Mouse (Mus musculus) kidney, adult 18-20 months (tissue): ENCODE measurements around the gene Hist1h1a.
"Not testable (repeated sequence)": the region's sequence is repeated elsewhere in the genome, so short reads cannot be mapped to it uniquely, and the experiment has no call there.

Source experiments
- DNase-seq: peaks from one replicate; pipeline ENCODE4 v3.0.0; 2021

Hist1h1a gene

GRCm38 (mm10) chr13:23763586-23764323 lies at the start of gene Hist1h1a:
TSS of gene Hist1h1a (plus strand) at chr13:23763666.
- peak; percentile 80 for DNase-seq

GRCm38 (mm10) chr13:23716261-23717042 lies 47.0 kb upstream of the Hist1h1a start:
- DNase-seq: no peak

- no peak for DNase-seq
These were observed 46.3 kb upstream of the Hist1h1a start for GRCm38 (mm10) chr13:23717176-23717575.

GRCm38 (mm10) chr13:23717593-23718245 lies 45.7 kb upstream of the Hist1h1a start:
- DNase-seq: not testable (repeated sequence)

GRCm38 (mm10) chr13:23724239-23724638 lies 39.2 kb upstream of the Hist1h1a start:
- no peak for DNase-seq

- DNase-seq: no peak
These were observed 38.3 kb upstream of the Hist1h1a start for GRCm38 (mm10) chr13:23725213-23725612.

GRCm38 (mm10) chr13:23728472-23729191 lies 34.8 kb upstream of the Hist1h1a start:
- no peak for DNase-seq

- no peak for DNase-seq
These were observed 34.3 kb upstream of the Hist1h1a start for GRCm38 (mm10) chr13:23729192-23729525.

- no peak for DNase-seq
These were observed 33.8 kb upstream of the Hist1h1a start for GRCm38 (mm10) chr13:23729706-23730105.

GRCm38 (mm10) chr13:23730479-23730878 lies 33.0 kb upstream of the Hist1h1a start:
- DNase-seq: peak; percentile 59

GRCm38 (mm10) chr13:23732156-23732804 lies 31.2 kb upstream of the Hist1h1a start:
- DNase-seq: no peak

GRCm38 (mm10) chr13:23737091-23737490 lies 26.4 kb upstream of the Hist1h1a start:
- DNase-seq: no peak

- no peak for DNase-seq
These were observed 25.4 kb upstream of the Hist1h1a start for GRCm38 (mm10) chr13:23738041-23738440.

- peak; percentile 90 for DNase-seq
These were observed 24.8 kb upstream of the Hist1h1a start, which contains the start of gene Hist1h1c for GRCm38 (mm10) chr13:23738677-23739068. TSS of gene Hist1h1c (plus strand) at chr13:23738808.

- DNase-seq: peak; percentile 92
These were observed 24.2 kb upstream of the Hist1h1a start for GRCm38 (mm10) chr13:23739069-23739921.

GRCm38 (mm10) chr13:23739922-23740252 lies 23.6 kb upstream of the Hist1h1a start:
- no peak for DNase-seq

GRCm38 (mm10) chr13:23740256-23740840 lies 23.1 kb upstream of the Hist1h1a start:
- DNase-seq: no peak

GRCm38 (mm10) chr13:23740910-23741309 lies 22.6 kb upstream of the Hist1h1a start:
- no peak for DNase-seq

GRCm38 (mm10) chr13:23742007-23742406 lies 21.5 kb upstream of the Hist1h1a start:
- no peak for DNase-seq

- DNase-seq: no peak
These were observed 20.3 kb upstream of the Hist1h1a start for GRCm38 (mm10) chr13:23743215-23743614.

- no peak for DNase-seq
These were observed 19.5 kb upstream of the Hist1h1a start for GRCm38 (mm10) chr13:23743963-23744362.
